In the genomic region with DNA sequence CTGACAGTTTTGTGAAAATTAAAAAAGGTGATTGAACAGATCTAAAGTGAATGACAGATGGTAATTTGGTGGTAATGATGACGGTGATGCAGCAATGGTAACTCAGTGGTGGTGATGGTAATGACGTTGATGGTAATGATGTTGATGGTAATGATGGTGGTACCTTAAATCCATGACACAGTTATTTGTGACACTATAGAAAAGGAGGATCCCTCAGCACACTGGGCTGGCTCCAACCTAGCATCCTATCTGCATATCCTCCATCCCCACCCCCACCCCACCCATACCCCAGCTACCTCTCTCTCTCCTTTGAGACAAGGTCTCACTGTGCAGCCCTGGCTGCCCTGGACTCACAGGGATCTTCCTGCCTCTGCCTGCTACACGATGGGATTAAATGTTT, we compare ENCODE assay signal across 10 mouse cellular contexts.
"Had no signal": no experiment of that assay in that cellular context is flagged by ENCODE, and none has a peak within 500 bp of the region (broad histone marks: within the 10 kb centered on the region; RNA-seq: fewer than 3 reads in every experiment).

No protein-coding gene starts in this region.

- H3K9ac ChIP-seq: limb, embryonic 15.5 days; liver, embryonic 12.5 days; lung, embryonic 14.5 days; midbrain, embryonic 15.5 days had no signal

- H3K4me1 ChIP-seq: liver, embryonic 12.5 days had no signal

- H3K9me3 ChIP-seq: limb, embryonic 15.5 days; liver, embryonic 12.5 days; megakaryocyte, embryonic 14.5 days; midbrain, embryonic 15.5 days had no signal

- H3K27ac ChIP-seq: liver, embryonic 12.5 days; midbrain, embryonic 15.5 days; stomach, postnatal 0 days had no signal

- ATAC-seq: intestine, postnatal 0 days; liver, embryonic 12.5 days; midbrain, embryonic 15.5 days had no signal

- H3K4me2 ChIP-seq: limb, embryonic 15.5 days; liver, embryonic 12.5 days; lung, embryonic 14.5 days; midbrain, embryonic 11.5 days; midbrain, embryonic 15.5 days had no signal

- H3K4me3 ChIP-seq: limb, embryonic 15.5 days; liver, embryonic 12.5 days; megakaryocyte, embryonic 14.5 days; midbrain, embryonic 15.5 days had no signal

- H3K36me3 ChIP-seq: limb, embryonic 15.5 days; liver, embryonic 12.5 days; midbrain, embryonic 15.5 days had no signal

- DNase-seq: lung, embryonic 14.5 days; lung, postnatal 4 days; thymus, postnatal 14 days had no signal

- H3K27me3 ChIP-seq: limb, embryonic 15.5 days; midbrain, embryonic 15.5 days had no signal
